Mouse (Mus musculus) thymus, adult 2 months (tissue): ENCODE measurements around the gene Sit1. TPM values are rescaled to one million over a fixed set of nuclear protein-coding genes. Genes with fewer than 3 reads are reported as not detected.

Experiments used
- DNase-seq: peaks from one replicate; pipeline ENCODE4 v3.0.0; 2021
- H3K27ac ChIP-seq: fragments of 200-500 bp; 2 replicates; pipeline ENCODE4 v1.5.1; 2012; ENCODE audit warnings: low read length, control low read depth; ENCODE audit not compliant: control insufficient read depth, insufficient read depth
- H3K27me3 ChIP-seq: fragments of 200-500 bp; 2 replicates; pipeline ENCODE4 v1.6.1; 2012; ENCODE audit warnings: mild to moderate bottlenecking, low read length, moderate library complexity, mixed read lengths; ENCODE audit not compliant: control insufficient read depth, insufficient read depth
- H3K36me3 ChIP-seq: fragments of 200-500 bp; 2 replicates; pipeline ENCODE4 v1.6.1; 2012; ENCODE audit warnings: mild to moderate bottlenecking, low read length, moderate library complexity; ENCODE audit not compliant: control insufficient read depth, insufficient read depth
- H3K4me1 ChIP-seq: fragments of 200-500 bp; replicated peaks from 2 replicates; pipeline ENCODE4 v1.6.1; 2012; ENCODE audit warnings: low read length; ENCODE audit not compliant: control insufficient read depth, insufficient read depth
- H3K4me3 ChIP-seq: fragments of 200-500 bp; 2 replicates; pipeline ENCODE4 v1.5.1; 2012; ENCODE audit warnings: mild to moderate bottlenecking, low read length, control low read depth, moderate library complexity; ENCODE audit not compliant: control insufficient read depth, insufficient read depth
- CTCF ChIP-seq: fragments of 200-500 bp; IDR thresholded peaks from 2 replicates; pipeline ENCODE4 v1.5.1; 2012; ENCODE audit warnings: mild to moderate bottlenecking, control low read depth, low read length, moderate library complexity, borderline replicate concordance; ENCODE audit not compliant: control insufficient read depth, poor library complexity, insufficient read depth; ENCODE audit errors: extremely low read depth
- POLR2A ChIP-seq: fragments of 200-500 bp; IDR thresholded peaks from 2 replicates; pipeline ENCODE4 v1.6.1; 2012; ENCODE audit warnings: mild to moderate bottlenecking, low read length, control low read depth, moderate library complexity; ENCODE audit not compliant: control insufficient read depth, poor library complexity, insufficient read depth; ENCODE audit errors: extremely low read depth
- WGBS: fragments of 180-500 bp; shearing (Covaris S2); methylation state at CpG from one replicate; pipeline ENCODE4 v1.1.7; 2018; 5-methylcytosine and 5-hydroxymethylcytosine counted together
- polyA plus RNA-seq: library from polyadenylated mRNA; depleted of rRNA; stranded (reverse); fragments of >200 nt; gene quantifications from 2 replicates; pipeline ENCODE4 v1.2.3, GENCODE M21; 2012

The Sit1 gene
- polyA plus RNA-seq, 1 experiment, result 239 TPM

- no peaks in the 10 kb centered on the region for H3K27me3 ChIP-seq
- no peak overlapping the region for H3K27ac ChIP-seq
- no peak for TF ChIP-seq CTCF
- no peak for TF ChIP-seq POLR2A
- H3K36me3 ChIP-seq, result no peaks in the 10 kb centered on the region
- H3K4me1 ChIP-seq, result peaks cover 22% of the 10 kb centered on the region
- H3K4me3 ChIP-seq, result peak overlapping the region; percentile 89
- WGBS, result 15% methylated on average over 9 of the region's 9 CpGs
- no peak for DNase-seq
Observed at GRCm38 (mm10) chr4:43509109-43509508, 25.6 kb upstream of the Sit1 start.

DNA sequence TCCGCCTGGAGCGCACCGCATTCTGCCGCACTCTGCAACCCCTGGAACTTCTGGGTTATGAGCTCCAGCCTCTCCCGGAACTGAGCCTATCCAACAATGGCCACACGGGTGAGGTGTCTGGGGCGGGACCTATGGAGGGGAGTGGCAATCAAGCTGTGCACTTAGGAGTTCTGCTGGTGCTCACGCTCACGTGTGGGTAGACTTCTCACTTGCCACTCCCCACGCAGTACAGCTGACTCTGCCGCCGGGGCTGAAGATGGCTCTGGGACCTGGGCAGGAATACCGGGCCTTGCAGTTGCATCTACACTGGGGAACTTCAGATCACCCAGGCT lies 25.1 kb upstream of the Sit1 start:
- Histone ChIP-seq H3K27me3 (no peaks in the 10 kb centered on the region), H3K4me3 (peak overlapping the region; percentile 89), H3K27ac (peak overlapping the region; percentile 23; the same call in 1 of the 2 replicates), H3K4me1 (peaks cover 22% of the 10 kb centered on the region), H3K36me3 (no peaks in the 10 kb centered on the region)
- DNase-seq, result peak; percentile 73
- WGBS, result under 1% methylated on average over 13 of the region's 13 CpGs
- TF ChIP-seq POLR2A (peak; percentile 75; the same call in 1 of the 2 replicates), CTCF (0 out of 2 replicates have a peak, but pooled peaks have one; percentile 36)

DNA sequence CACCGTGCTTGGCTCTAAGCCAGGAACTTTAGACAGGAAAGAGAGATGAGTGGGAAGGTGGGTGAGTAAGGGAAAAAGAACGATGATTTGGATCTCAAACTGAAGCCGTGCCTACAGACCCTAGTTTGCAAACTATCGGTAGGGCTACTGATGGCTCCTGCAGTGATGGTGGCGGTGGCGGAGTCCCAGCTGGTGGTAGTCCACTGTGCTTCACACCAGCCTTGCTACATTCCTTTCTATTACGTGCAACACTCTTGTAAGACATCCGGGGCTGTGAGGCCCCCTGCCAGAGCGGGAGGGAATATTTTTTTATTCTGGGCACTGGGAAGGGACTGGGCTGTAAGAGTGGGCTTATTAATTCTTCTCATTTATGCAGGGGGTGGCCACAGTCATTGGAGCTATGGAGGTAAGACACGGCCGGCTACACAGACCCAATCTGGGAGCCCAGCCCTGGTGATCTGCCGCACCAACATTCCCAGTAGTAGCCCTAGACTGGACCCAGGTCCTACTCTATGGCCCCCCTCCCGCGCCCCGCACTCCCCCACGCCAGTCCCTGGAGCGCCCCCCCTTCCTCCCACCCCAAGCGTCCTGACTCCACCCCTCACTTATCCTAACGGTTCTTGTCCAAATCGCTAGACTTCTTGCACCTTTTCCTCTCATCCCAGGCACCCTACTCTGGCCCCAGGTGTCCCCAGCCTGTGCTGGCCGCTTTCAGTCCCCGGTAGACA lies 24.6 kb upstream of the Sit1 start:
- no peak for DNase-seq
- Histone ChIP-seq H3K4me1 (peaks cover 22% of the 10 kb centered on the region), H3K36me3 (no peaks in the 10 kb centered on the region), H3K27ac (peak overlapping the region; percentile 23; the same call in 1 of the 2 replicates), H3K4me3 (peak overlapping the region; percentile 89), H3K27me3 (no peaks in the 10 kb centered on the region)
- WGBS, result 3% methylated on average over 22 of the region's 22 CpGs
- no peak for TF ChIP-seq CTCF
- no peak for TF ChIP-seq POLR2A

DNA sequence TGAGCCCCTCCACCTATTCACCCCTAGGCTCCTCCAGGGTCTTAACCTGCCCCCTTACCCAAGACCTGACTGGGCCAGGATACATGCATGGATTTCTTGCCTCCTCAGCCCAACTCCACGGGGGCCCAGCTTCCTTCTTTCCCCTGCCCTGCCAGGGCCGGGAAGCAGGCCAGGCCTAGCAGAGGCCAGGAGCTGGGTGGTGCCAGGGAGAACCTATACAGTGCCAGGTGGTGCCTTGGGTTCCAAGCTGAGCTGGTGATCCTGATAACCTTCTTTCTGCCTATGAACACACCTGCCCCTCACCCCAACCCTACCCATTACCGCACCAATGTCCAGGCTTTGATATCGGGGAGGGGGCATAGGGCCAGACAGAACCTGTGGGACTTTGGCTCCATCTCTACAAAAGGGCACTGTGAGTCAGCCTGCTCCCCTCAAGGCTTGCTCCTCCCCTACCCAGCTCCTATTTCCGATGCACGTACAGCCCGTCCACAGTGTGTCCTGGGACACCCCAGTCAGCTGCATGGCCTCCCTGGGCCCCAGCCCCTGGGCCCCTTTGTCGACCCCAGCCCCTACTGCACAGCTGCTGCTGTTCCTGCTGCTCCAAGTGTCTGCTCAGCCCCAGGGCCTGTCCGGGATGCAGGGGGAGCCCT lies 23.1 kb upstream of the Sit1 start, which contains the start of gene Car9:
Car9 (plus strand) TSS at position 431 of the 650 bp plus-strand sequence.
- TF ChIP-seq POLR2A (no peak), CTCF (no peak)
- 96% methylated on average over 9 of the region's 9 CpGs for WGBS
- 0 out of 2 replicates have a peak within 1 kb of the TSS, but pooled peaks have one; percentile 89 for H3K4me3 ChIP-seq
- no peaks in the 10 kb centered on the region for H3K27me3 ChIP-seq
- H3K27ac ChIP-seq, result no peak within 1 kb of the TSS
- H3K36me3 ChIP-seq, result no peaks in the 10 kb centered on the region
- no peak for DNase-seq
- H3K4me1 ChIP-seq, result peaks cover 22% of the 10 kb centered on the region

DNA sequence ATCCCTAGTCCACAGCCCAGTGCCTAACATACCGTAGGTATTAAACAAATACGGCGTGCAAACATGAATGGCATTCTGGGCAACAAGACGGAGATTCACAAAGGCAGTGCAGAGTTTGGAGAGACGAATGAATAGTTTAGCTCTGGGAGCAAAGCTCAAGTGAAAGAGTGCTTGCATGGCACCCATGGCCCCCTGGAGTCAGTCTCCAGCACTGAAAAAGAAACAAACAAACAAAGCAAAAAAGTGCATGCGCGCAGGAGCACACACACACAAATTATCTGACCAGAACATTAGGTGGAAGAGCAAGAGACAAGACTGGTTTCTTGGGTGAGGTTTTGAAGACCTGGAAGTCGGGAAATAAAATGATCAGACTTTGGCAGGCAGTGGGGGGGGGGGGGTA lies 22.5 kb upstream of the Sit1 start:
- no peaks in the 10 kb centered on the region for H3K27me3 ChIP-seq
- no peak overlapping the region for H3K4me3 ChIP-seq
- WGBS, result 97% methylated on average over 8 of the region's 8 CpGs
- DNase-seq, result no peak
- no peaks in the 10 kb centered on the region for H3K36me3 ChIP-seq
- TF ChIP-seq POLR2A (no peak), CTCF (no peak)
- no peak overlapping the region for H3K27ac ChIP-seq
- peaks cover 22% of the 10 kb centered on the region for H3K4me1 ChIP-seq

DNA sequence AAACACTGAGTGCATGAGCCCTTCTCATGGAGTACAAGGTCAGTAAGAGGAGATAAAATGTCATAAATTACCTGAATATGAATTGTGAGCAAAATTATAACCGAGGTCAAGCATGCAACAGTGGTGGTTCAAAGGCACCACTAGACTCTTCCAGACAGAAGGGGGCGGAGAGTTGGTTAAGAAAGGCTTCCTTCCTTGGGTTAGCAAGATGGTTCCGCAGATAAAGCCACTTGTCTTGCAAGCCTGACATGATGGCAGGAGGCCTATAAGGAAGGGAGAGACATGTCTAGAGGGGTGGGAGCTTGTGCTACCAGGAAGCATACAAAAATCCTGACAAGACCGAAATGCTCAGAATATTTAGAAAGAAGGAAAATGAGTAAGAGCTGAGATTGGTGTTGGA lies 20.7 kb upstream of the Sit1 start:
- no peak overlapping the region for H3K27ac ChIP-seq
- H3K27me3 ChIP-seq, result no peaks in the 10 kb centered on the region
- TF ChIP-seq POLR2A (no peak), CTCF (no peak)
- WGBS, result 10% methylated on average over 4 of the region's 4 CpGs
- H3K36me3 ChIP-seq, result no peaks in the 10 kb centered on the region
- peaks cover 21% of the 10 kb centered on the region for H3K4me1 ChIP-seq
- DNase-seq, result no peak
- H3K4me3 ChIP-seq, result no peak overlapping the region

DNA sequence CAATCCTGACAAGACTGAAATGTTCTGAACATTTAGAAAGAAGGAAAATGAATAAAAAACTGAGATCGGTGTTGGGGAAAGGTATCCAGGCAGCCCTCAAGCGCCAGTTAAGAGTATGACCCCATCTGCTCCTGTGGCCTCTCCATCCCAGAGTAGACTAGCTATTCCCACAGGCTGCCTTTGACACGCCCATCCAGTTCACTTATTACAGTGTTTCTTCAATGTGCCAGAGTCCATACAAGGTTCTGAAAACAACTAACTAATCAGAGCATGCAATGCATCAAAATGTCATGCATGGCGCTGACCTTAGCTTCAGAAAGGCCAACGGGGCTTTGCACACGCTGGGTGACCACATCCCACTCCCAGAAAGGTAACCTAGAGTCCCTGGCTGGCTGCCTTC lies 20.0 kb upstream of the Sit1 start:
- no peaks in the 10 kb centered on the region for H3K27me3 ChIP-seq
- H3K36me3 ChIP-seq, result no peaks in the 10 kb centered on the region
- H3K4me1 ChIP-seq, result peaks cover 22% of the 10 kb centered on the region
- 92% methylated on average over 6 of the region's 6 CpGs for WGBS
- TF ChIP-seq POLR2A (no peak), CTCF (no peak)
- H3K4me3 ChIP-seq, result no peak overlapping the region
- DNase-seq, result no peak
- H3K27ac ChIP-seq, result no peak overlapping the region
